Mouse (Mus musculus) midbrain, embryonic 11.5 days (tissue): Measurements from ENCODE around the gene Sox5. TPM values are rescaled to one million over a fixed set of nuclear protein-coding genes. Genes with fewer than 3 reads are reported as not detected.

ENCODE experiments used
- ATAC-seq: fragments of 200-750 bp; cut with Nextera tagmentation; 2 replicates; pipeline ENCODE4 v1.8.0; 2017; ENCODE audit warnings: moderate TSS enrichment, moderate library complexity; ENCODE audit not compliant: low FRiP score
- DNase-seq: peaks from one replicate; pipeline ENCODE4 v3.0.0; 2015; ENCODE audit warnings: low spot score; ENCODE audit errors: missing footprints
- H3K27ac ChIP-seq: fragments of 300-500 bp; sonication (generic); 2 replicates; pipeline ENCODE4 v1.5.1; 2014; ENCODE audit warnings: low read depth, low read length
- H3K27me3 ChIP-seq: fragments of 300-500 bp; sonication (generic); 2 replicates; pipeline ENCODE4 v1.6.1; 2014; ENCODE audit warnings: mild to moderate bottlenecking, low read length, moderate library complexity, mixed read lengths; ENCODE audit not compliant: control insufficient read depth, insufficient read depth
- H3K36me3 ChIP-seq: fragments of 300-500 bp; sonication (generic); 2 replicates; pipeline ENCODE4 v1.6.1; 2014; ENCODE audit warnings: mild to moderate bottlenecking, low read length, moderate library complexity, mixed read lengths; ENCODE audit not compliant: control insufficient read depth, insufficient read depth
- H3K4me1 ChIP-seq: fragments of 300-500 bp; sonication (generic); 2 replicates; pipeline ENCODE4 v1.6.1; 2014; ENCODE audit warnings: low read length; ENCODE audit not compliant: control insufficient read depth, insufficient read depth
- H3K4me2 ChIP-seq: fragments of 300-500 bp; sonication (generic); 2 replicates; pipeline ENCODE4 v1.6.1; 2014; ENCODE audit warnings: mild to moderate bottlenecking, moderate library complexity
- H3K4me3 ChIP-seq: fragments of 300-500 bp; sonication (generic); 2 replicates; pipeline ENCODE4 v1.5.1; 2014; ENCODE audit warnings: low read depth, low read length
- H3K9ac ChIP-seq: fragments of 300-500 bp; sonication (generic); 2 replicates; pipeline ENCODE4 v1.6.1; 2014; ENCODE audit warnings: low read length
- H3K9me3 ChIP-seq: fragments of 300-500 bp; sonication (generic); 2 replicates; pipeline ENCODE4 v1.6.1; 2016; ENCODE audit warnings: low read length; ENCODE audit not compliant: control insufficient read depth
- WGBS: fragments of 180-500 bp; shearing (Covaris S2); extraction: QIAGEN DNeasy Blood & Tissue Kit; methylation state at CpG from one replicate; pipeline ENCODE4 v1.1.7; 2014; 5-methylcytosine and 5-hydroxymethylcytosine counted together
- polyA plus RNA-seq: library from polyadenylated mRNA; unstranded; fragments of >200 nt; fragmentation: Nextera tagmentation; extraction: Ambion mirVana; gene quantifications from 2 replicates; pipeline ENCODE4 v1.2.1, GENCODE M21; 2014

The Sox5 gene
- polyA plus RNA-seq, 1 experiment from 2014 or later, result 23.0 TPM

- ATAC-seq (peak; percentile 49), DNase-seq (peak; percentile 90)
- H3K27me3 ChIP-seq, result no peaks in the 10 kb centered on the region; the same call in 1 of the 2 replicates
- H3K27ac ChIP-seq, result no peak overlapping the region
- peaks cover 23% of the 10 kb centered on the region for H3K4me1 ChIP-seq
- no peak overlapping the region for H3K4me2 ChIP-seq
- no peaks in the 10 kb centered on the region for H3K36me3 ChIP-seq
- H3K4me3 ChIP-seq, result no peak overlapping the region
- no peak overlapping the region for H3K9ac ChIP-seq
- H3K9me3 ChIP-seq, result no peaks in the 10 kb centered on the region
These were observed 877.1 kb downstream of the Sox5 start for GRCm38 (mm10) chr6:143904693-143905031.

DNA sequence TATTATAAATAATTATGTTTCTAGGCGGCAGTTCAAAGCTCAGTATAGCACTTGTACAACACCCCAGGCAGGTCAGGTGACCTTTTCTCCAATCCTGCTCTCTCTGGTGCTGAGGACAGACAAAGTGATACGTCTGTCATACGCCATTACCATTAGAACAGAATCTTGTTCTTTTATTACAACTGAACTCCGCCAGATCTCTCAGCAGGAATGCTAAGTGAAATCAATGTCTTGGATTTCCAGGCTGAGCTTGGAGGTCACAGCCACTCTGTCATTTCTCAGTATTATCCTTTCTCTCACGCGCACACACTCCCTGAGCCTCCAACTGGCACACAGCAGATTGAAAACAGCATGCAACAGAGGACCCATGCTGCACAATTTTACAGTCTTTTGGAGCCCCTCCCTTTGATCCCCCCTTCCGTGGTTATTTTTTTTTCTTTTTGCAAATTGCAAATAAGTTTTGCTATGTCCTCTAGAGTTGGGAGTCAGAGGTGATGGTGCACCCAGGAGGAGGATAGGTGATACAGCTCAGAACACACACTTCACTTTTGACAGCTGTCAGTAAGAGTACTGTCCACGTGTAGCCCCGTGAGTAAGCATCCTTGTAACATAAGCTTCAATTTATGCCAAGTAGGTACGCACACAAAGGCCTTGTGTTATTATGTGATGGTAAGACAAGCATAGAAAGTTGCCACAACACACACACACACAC lies 877.6 kb downstream of the Sox5 start:
- WGBS, result 32% methylated on average over 10 of the region's 10 CpGs

DNA sequence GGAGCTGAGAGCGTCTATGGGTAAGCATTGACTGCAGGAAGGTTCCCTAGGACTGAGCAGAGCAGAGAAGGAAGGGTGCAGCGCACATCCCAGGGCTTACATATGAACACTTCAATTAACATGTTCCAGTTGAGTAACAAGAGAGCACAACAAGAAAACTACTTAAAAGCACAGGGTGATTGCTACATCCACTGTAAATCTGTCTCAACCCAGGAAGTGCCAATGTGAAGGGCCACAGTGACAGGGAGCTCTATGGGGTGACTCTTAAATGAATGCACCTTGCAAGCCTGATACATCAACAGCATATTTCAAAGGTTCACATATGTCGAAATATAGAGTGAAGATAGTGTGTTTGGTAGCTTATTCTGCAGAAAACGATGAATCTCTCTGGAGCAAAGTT lies 880.9 kb downstream of the Sox5 start:
- H3K4me3 ChIP-seq, result no peak overlapping the region
- no peaks in the 10 kb centered on the region for H3K9me3 ChIP-seq
- no peak overlapping the region for H3K9ac ChIP-seq
- H3K27ac ChIP-seq, result no peak overlapping the region
- 95% methylated on average over 4 of the region's 4 CpGs for WGBS
- H3K36me3 ChIP-seq, result no peaks in the 10 kb centered on the region
- no peak overlapping the region for H3K4me2 ChIP-seq
- DNase-seq (no peak), ATAC-seq (no peak)
- H3K4me1 ChIP-seq, result peaks cover 20% of the 10 kb centered on the region
- no peaks in the 10 kb centered on the region for H3K27me3 ChIP-seq

More for the DNA sequence above, 877.6 kb downstream of the Sox5 start:
- no peak overlapping the region for H3K27ac ChIP-seq
- H3K4me3 ChIP-seq, result no peak overlapping the region
- ATAC-seq (peak; percentile 83), DNase-seq (peak; percentile 91)
- H3K9ac ChIP-seq, result no peak overlapping the region
- no peaks in the 10 kb centered on the region for H3K36me3 ChIP-seq
- no peaks in the 10 kb centered on the region; the same call in 1 of the 2 replicates for H3K27me3 ChIP-seq
- H3K4me1 ChIP-seq, result peaks cover 23% of the 10 kb centered on the region
- H3K4me2 ChIP-seq, result no peak overlapping the region
- H3K9me3 ChIP-seq, result no peaks in the 10 kb centered on the region

GRCm38 (mm10) chr6:143895092-143895491 lies 886.7 kb downstream of the Sox5 start:
- H3K27me3 ChIP-seq, result no peaks in the 10 kb centered on the region
- ATAC-seq, result no peak

DNA sequence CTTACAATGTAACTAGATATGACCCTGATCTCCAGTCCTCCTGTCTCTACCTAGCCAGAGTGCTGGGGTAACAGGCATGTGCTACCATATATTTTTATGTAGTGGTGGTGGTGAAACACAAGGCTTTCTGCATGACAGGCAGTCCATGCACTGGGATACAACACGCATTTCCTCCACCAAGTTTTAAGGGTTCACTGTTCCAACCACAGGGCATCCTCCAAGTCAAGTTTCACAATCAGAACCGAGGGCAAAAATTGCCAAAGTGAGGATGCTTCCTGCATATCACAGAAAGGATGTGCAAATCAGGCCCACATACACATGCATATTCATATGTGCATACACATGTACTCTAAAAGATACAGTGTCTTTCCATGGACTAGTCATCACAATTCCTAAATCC lies 888.9 kb downstream of the Sox5 start:
- ATAC-seq, result no peak
- Histone ChIP-seq H3K27ac (no peak overlapping the region), H3K36me3 (no peaks in the 10 kb centered on the region), H3K4me2 (no peak overlapping the region), H3K4me3 (no peak overlapping the region), H3K9me3 (no peaks in the 10 kb centered on the region), H3K9ac (no peak overlapping the region), H3K27me3 (no peaks in the 10 kb centered on the region), H3K4me1 (no peaks in the 10 kb centered on the region)
- WGBS, result 89% methylated on average over 2 of the region's 2 CpGs
- no peak for DNase-seq

More at GRCm38 (mm10) chr6:143895092-143895491, 886.7 kb downstream of the Sox5 start:
- no peak for DNase-seq
- no peaks in the 10 kb centered on the region for H3K4me1 ChIP-seq
- no peaks in the 10 kb centered on the region for H3K36me3 ChIP-seq
- H3K4me3 ChIP-seq, result no peak overlapping the region
- H3K27ac ChIP-seq, result no peak overlapping the region
- 84% methylated on average over 6 of the region's 6 CpGs for WGBS
- no peak overlapping the region for H3K4me2 ChIP-seq
- no peaks in the 10 kb centered on the region for H3K9me3 ChIP-seq
- no peak overlapping the region for H3K9ac ChIP-seq

DNA sequence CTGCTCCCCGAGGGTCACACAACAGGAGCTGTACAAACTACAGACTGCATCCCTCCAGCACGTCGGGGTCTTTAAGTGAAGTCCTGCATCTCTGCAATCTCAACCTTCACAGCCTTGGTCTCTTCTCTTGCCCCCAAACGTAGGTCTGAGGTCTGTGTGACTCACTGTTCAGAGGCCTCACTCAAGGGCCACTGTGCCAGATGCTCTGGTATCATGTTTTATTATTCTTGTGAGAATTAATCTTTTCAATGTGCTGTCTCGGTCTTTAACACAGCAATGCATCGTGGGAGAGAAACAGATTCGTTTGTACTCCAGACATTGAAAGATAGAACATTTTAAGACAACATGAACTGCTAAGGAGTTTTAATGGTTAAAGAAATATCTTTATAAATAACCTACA lies 893.2 kb downstream of the Sox5 start:
- H3K9ac ChIP-seq, result no peak overlapping the region
- WGBS, result 83% methylated on average over 7 of the region's 7 CpGs
- no peaks in the 10 kb centered on the region for H3K27me3 ChIP-seq
- no peak overlapping the region for H3K4me2 ChIP-seq
- DNase-seq (no peak), ATAC-seq (no peak)
- H3K27ac ChIP-seq, result no peak overlapping the region
- no peak overlapping the region for H3K4me3 ChIP-seq
- H3K36me3 ChIP-seq, result no peaks in the 10 kb centered on the region
- H3K9me3 ChIP-seq, result no peaks in the 10 kb centered on the region
- H3K4me1 ChIP-seq, result no peaks in the 10 kb centered on the region

- DNase-seq, result no peak
- no peaks in the 10 kb centered on the region for H3K9me3 ChIP-seq
- no peak for ATAC-seq
- no peaks in the 10 kb centered on the region for H3K27me3 ChIP-seq
- H3K4me3 ChIP-seq, result no peak overlapping the region
- no peaks in the 10 kb centered on the region for H3K4me1 ChIP-seq
- no peak overlapping the region for H3K27ac ChIP-seq
- H3K36me3 ChIP-seq, result no peaks in the 10 kb centered on the region
- no peak overlapping the region for H3K4me2 ChIP-seq
- 91% methylated on average over 6 of the region's 6 CpGs for WGBS
- H3K9ac ChIP-seq, result no peak overlapping the region
These were observed 903.3 kb downstream of the Sox5 start for GRCm38 (mm10) chr6:143878525-143878924.

DNA sequence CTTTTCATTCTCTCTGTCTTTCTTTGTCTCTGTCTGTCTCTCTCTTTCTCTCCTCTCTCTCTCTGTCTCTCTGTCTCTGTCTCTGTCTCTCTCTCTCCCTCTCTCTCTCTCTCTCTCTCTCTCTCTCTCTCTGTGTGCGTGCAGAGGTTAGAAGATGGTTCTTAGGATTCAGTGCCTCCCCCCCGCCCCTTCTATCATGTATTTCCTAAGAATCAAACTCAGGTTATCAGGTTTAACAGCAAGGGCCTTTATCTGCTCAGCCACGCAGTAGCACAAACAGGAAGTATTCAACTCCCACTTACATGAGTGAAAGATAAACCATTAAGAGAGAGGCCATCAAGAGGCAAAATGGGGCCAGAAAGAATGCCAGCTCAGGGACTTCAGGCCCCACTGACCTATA lies 913.0 kb downstream of the Sox5 start:
- Histone ChIP-seq H3K4me3 (no peak overlapping the region), H3K4me1 (no peaks in the 10 kb centered on the region), H3K36me3 (no peaks in the 10 kb centered on the region), H3K9me3 (no peaks in the 10 kb centered on the region), H3K4me2 (no peak overlapping the region), H3K27ac (no peak overlapping the region), H3K27me3 (no peaks in the 10 kb centered on the region), H3K9ac (no peak overlapping the region)
- WGBS, result 85% methylated on average over 3 of the region's 3 CpGs
- ATAC-seq (no peak), DNase-seq (no peak)

DNA sequence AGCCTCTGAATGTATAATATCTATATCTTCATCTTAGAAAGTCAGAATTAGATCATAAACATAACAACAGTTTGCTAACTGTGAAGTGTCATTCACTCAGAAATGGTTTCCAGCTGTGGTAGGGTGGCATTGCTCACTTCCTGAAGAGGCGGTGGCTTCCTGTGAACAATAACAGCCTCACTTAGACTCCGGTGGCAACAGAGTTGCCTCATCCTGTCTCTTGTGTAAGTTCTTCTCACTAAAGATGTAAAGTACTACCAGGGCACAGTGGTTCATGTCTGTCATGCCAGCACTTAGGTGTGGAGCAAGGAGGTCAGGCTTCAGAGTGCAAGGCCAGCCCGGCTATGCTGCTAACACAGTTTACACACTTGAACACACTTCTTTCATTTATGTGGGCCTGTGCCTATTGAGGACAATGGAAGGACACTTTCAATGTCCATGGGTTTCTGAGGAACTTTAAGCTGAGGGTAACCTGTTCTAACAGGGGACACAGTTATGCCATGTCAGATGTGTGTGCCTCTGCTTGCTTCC lies 913.6 kb downstream of the Sox5 start:
- H3K27ac ChIP-seq, result no peak overlapping the region
- H3K4me1 ChIP-seq, result no peaks in the 10 kb centered on the region
- H3K36me3 ChIP-seq, result no peaks in the 10 kb centered on the region
- no peak overlapping the region for H3K4me3 ChIP-seq
- no peaks in the 10 kb centered on the region for H3K9me3 ChIP-seq
- ATAC-seq (no peak), DNase-seq (no peak)
- H3K4me2 ChIP-seq, result no peak overlapping the region
- H3K27me3 ChIP-seq, result no peaks in the 10 kb centered on the region
- WGBS, result 85% methylated on average over 3 of the region's 3 CpGs
- H3K9ac ChIP-seq, result no peak overlapping the region
